Mouse (Mus musculus) hindbrain, embryonic 10.5 days (tissue): ENCODE results near the gene Ctnnbip1. TPM values are rescaled to one million over a fixed set of nuclear protein-coding genes. Genes with fewer than 3 reads are reported as not detected.

Experiments used
- DNase-seq: peaks from one replicate; pipeline ENCODE4 v3.0.0-alpha.2; 2017; ENCODE audit warnings: low spot score
- H3K27ac ChIP-seq: fragments of 300-500 bp; sonication (generic); 2 replicates; pipeline ENCODE4 v1.5.1; 2016; ENCODE audit warnings: mild to moderate bottlenecking, moderate library complexity
- H3K27me3 ChIP-seq: fragments of 300-500 bp; sonication (generic); 2 replicates; pipeline ENCODE4 v1.6.1; 2016; ENCODE audit warnings: mild to moderate bottlenecking; ENCODE audit not compliant: poor library complexity, insufficient read depth, severe bottlenecking
- H3K36me3 ChIP-seq: fragments of 300-500 bp; sonication (generic); 2 replicates; pipeline ENCODE4 v1.6.1; 2016; ENCODE audit warnings: mild to moderate bottlenecking, moderate library complexity
- H3K4me1 ChIP-seq: fragments of 300-500 bp; sonication (generic); replicated peaks from 2 replicates; pipeline ENCODE4 v1.6.1; 2016; ENCODE audit warnings: mild to moderate bottlenecking
- H3K4me3 ChIP-seq: fragments of 300-500 bp; sonication (generic); 2 replicates; pipeline ENCODE4 v1.5.1; 2016; ENCODE audit warnings: mild to moderate bottlenecking, moderate library complexity
- H3K9me3 ChIP-seq: fragments of 300-500 bp; sonication (generic); 2 replicates; pipeline ENCODE4 v1.6.1; 2016; ENCODE audit warnings: mild to moderate bottlenecking, moderate library complexity
- WGBS: fragments of 180-500 bp; shearing (Covaris S2); methylation state at CpG from one replicate; pipeline ENCODE4 v1.1.7; 2016; 5-methylcytosine and 5-hydroxymethylcytosine counted together
- polyA plus RNA-seq: library from polyadenylated mRNA; unstranded; fragments of >200 nt; fragmentation: Nextera tagmentation; extraction: Ambion mirVana; gene quantifications from 2 replicates; pipeline ENCODE4 v1.2.1, GENCODE M21; 2016

Gene Ctnnbip1
- polyA plus RNA-seq, 1 experiment from 2014 or later: 68.2 TPM

GRCm38 (mm10) chr4:149550866-149551265 lies 32.8 kb downstream of the Ctnnbip1 start:
- 77% methylated on average over 5 of the region's 5 CpGs for WGBS
- Histone ChIP-seq H3K4me1 (peaks cover 5% of the 10 kb centered on the region), H3K36me3 (peaks cover 46% of the 10 kb centered on the region), H3K27me3 (no peaks in the 10 kb centered on the region), H3K27ac (no peak overlapping the region), H3K4me3 (no peak overlapping the region), H3K9me3 (no peaks in the 10 kb centered on the region)
- DNase-seq: no peak

GRCm38 (mm10) chr4:149551696-149552095 lies 33.7 kb downstream of the Ctnnbip1 start:
- H3K27ac ChIP-seq: no peak overlapping the region
- 94% methylated on average over 5 of the region's 5 CpGs for WGBS
- H3K9me3 ChIP-seq: no peaks in the 10 kb centered on the region

GRCm38 (mm10) chr4:149553834-149554233 lies 35.8 kb downstream of the Ctnnbip1 start:
- WGBS: 80% methylated on average over 7 of the region's 7 CpGs
- no peak overlapping the region for H3K27ac ChIP-seq

More at GRCm38 (mm10) chr4:149551696-149552095, 33.7 kb downstream of the Ctnnbip1 start:
- no peaks in the 10 kb centered on the region for H3K27me3 ChIP-seq
- DNase-seq: no peak
- no peak overlapping the region for H3K4me3 ChIP-seq
- peaks cover 5% of the 10 kb centered on the region for H3K4me1 ChIP-seq
- H3K36me3 ChIP-seq: peaks cover 44% of the 10 kb centered on the region

GRCm38 (mm10) chr4:149556111-149556510 lies 38.1 kb downstream of the Ctnnbip1 start:
- H3K4me1 ChIP-seq: peaks cover 4% of the 10 kb centered on the region
- no peaks in the 10 kb centered on the region for H3K27me3 ChIP-seq
- no peak overlapping the region for H3K4me3 ChIP-seq
- no peak overlapping the region for H3K27ac ChIP-seq
- peaks cover 51% of the 10 kb centered on the region for H3K36me3 ChIP-seq
- H3K9me3 ChIP-seq: no peaks in the 10 kb centered on the region; the same call in 1 of the 2 replicates
- no peak for DNase-seq
- 85% methylated on average over 4 of the region's 4 CpGs for WGBS

More at GRCm38 (mm10) chr4:149553834-149554233, 35.8 kb downstream of the Ctnnbip1 start:
- Histone ChIP-seq H3K27me3 (no peaks in the 10 kb centered on the region), H3K4me1 (peaks cover 9% of the 10 kb centered on the region), H3K4me3 (no peak overlapping the region), H3K36me3 (peaks cover 43% of the 10 kb centered on the region), H3K9me3 (no peaks in the 10 kb centered on the region)
- no peak for DNase-seq

- Histone ChIP-seq H3K27me3 (no peaks in the 10 kb centered on the region), H3K36me3 (peaks cover 45% of the 10 kb centered on the region), H3K27ac (no peak overlapping the region), H3K4me3 (no peak overlapping the region), H3K4me1 (peaks cover 17% of the 10 kb centered on the region), H3K9me3 (no peaks in the 10 kb centered on the region; the same call in 1 of the 2 replicates)
- no peak for DNase-seq
- WGBS: 84% methylated on average over 5 of the region's 5 CpGs
Observed at GRCm38 (mm10) chr4:149557905-149558304, 39.9 kb downstream of the Ctnnbip1 start.

GRCm38 (mm10) chr4:149558389-149558788 lies 40.4 kb downstream of the Ctnnbip1 start:
- H3K36me3 ChIP-seq: peaks cover 45% of the 10 kb centered on the region
- no peak overlapping the region for H3K4me3 ChIP-seq
- H3K9me3 ChIP-seq: no peaks in the 10 kb centered on the region; the same call in 1 of the 2 replicates
- H3K4me1 ChIP-seq: peaks cover 21% of the 10 kb centered on the region
- DNase-seq: no peak
- WGBS: 88% methylated on average over 3 of the region's 3 CpGs
- no peaks in the 10 kb centered on the region for H3K27me3 ChIP-seq
- no peak overlapping the region for H3K27ac ChIP-seq

- Histone ChIP-seq H3K4me1 (peaks cover 41% of the 10 kb centered on the region), H3K27ac (no peak overlapping the region), H3K27me3 (no peaks in the 10 kb centered on the region), H3K4me3 (no peak overlapping the region), H3K36me3 (peaks cover 59% of the 10 kb centered on the region), H3K9me3 (no peaks in the 10 kb centered on the region; the same call in 1 of the 2 replicates)
- WGBS: 84% methylated on average over 4 of the region's 4 CpGs
- DNase-seq: no peak
Observed at GRCm38 (mm10) chr4:149561392-149561791, 43.4 kb downstream of the Ctnnbip1 start.

- 63% methylated on average over 21 of the region's 21 CpGs for WGBS
Observed at GRCm38 (mm10) chr4:149561986-149562904, 44.2 kb downstream of the Ctnnbip1 start.

GRCm38 (mm10) chr4:149562905-149563347 lies 44.9 kb downstream of the Ctnnbip1 start:
- Histone ChIP-seq H3K36me3 (peaks cover 48% of the 10 kb centered on the region), H3K27me3 (no peaks in the 10 kb centered on the region), H3K4me3 (no peak overlapping the region), H3K4me1 (peaks cover 49% of the 10 kb centered on the region), H3K27ac (peak overlapping the region; percentile 79), H3K9me3 (no peaks in the 10 kb centered on the region; the same call in 1 of the 2 replicates)
- 31% methylated on average over 7 of the region's 7 CpGs for WGBS
- peak; percentile 34 for DNase-seq

More at GRCm38 (mm10) chr4:149561986-149562904, 44.2 kb downstream of the Ctnnbip1 start:
- peaks cover 45% of the 10 kb centered on the region for H3K4me1 ChIP-seq
- DNase-seq: no peak
- peak overlapping the region; percentile 79 for H3K27ac ChIP-seq
- peaks cover 54% of the 10 kb centered on the region for H3K36me3 ChIP-seq
- H3K27me3 ChIP-seq: no peaks in the 10 kb centered on the region
- no peak overlapping the region for H3K4me3 ChIP-seq
- no peaks in the 10 kb centered on the region; the same call in 1 of the 2 replicates for H3K9me3 ChIP-seq

GRCm38 (mm10) chr4:149563941-149564361 lies 45.9 kb downstream of the Ctnnbip1 start:
- 87% methylated on average over 10 of the region's 10 CpGs for whole genome bisulfite sequencing
- H3K36me3 ChIP-seq: peaks cover 38% of the 10 kb centered on the region
- H3K4me3 ChIP-seq: no peak overlapping the region
- H3K27ac ChIP-seq: peak overlapping the region; percentile 79; the same call in 1 of the 2 replicates
- no peaks in the 10 kb centered on the region; the same call in 1 of the 2 replicates for H3K9me3 ChIP-seq
- peaks cover 52% of the 10 kb centered on the region for H3K4me1 ChIP-seq
- H3K27me3 ChIP-seq: no peaks in the 10 kb centered on the region
- no peak for DNase-seq

- peaks cover 52% of the 10 kb centered on the region for H3K4me1 ChIP-seq
- WGBS: 71% methylated on average over 20 of the region's 20 CpGs
- peaks cover 30% of the 10 kb centered on the region for H3K36me3 ChIP-seq
Observed at GRCm38 (mm10) chr4:149564452-149565407, 46.7 kb downstream of the Ctnnbip1 start.

GRCm38 (mm10) chr4:149567432-149568026 lies 49.5 kb downstream of the Ctnnbip1 start:
- peak; percentile 29 for DNase-seq
- WGBS: 25% methylated on average over 8 of the region's 8 CpGs

More at GRCm38 (mm10) chr4:149564452-149565407, 46.7 kb downstream of the Ctnnbip1 start:
- Histone ChIP-seq H3K27ac (peak overlapping the region; percentile 79), H3K27me3 (no peaks in the 10 kb centered on the region), H3K4me3 (no peak overlapping the region), H3K9me3 (no peaks in the 10 kb centered on the region; the same call in 1 of the 2 replicates)
- DNase-seq: peak; percentile 28

More at GRCm38 (mm10) chr4:149567432-149568026, 49.5 kb downstream of the Ctnnbip1 start:
- Histone ChIP-seq H3K9me3 (no peaks in the 10 kb centered on the region), H3K27ac (peak overlapping the region; percentile 64), H3K27me3 (peaks cover 10% of the 10 kb centered on the region), H3K36me3 (peaks cover 20% of the 10 kb centered on the region), H3K4me3 (no peak overlapping the region), H3K4me1 (peaks cover 59% of the 10 kb centered on the region)
